Mouse (Mus musculus) intestine, postnatal 0 days (tissue): ENCODE measurements at regions not wholly inside any gene's neighbourhood (a gene's known extent, or its start where the extent isn't known, plus 50 kb on each side); places are given as distances from the start of the nearest gene placed in this dataset.

Experiments used
- ATAC-seq: fragments of 200-750 bp; cut with Nextera tagmentation; 2 replicates; pipeline ENCODE4 v1.8.0; 2017; ENCODE audit warnings: mild to moderate bottlenecking, moderate TSS enrichment, moderate library complexity
- H3K27ac ChIP-seq: fragments of 300-500 bp; sonication (generic); 2 replicates; pipeline ENCODE4 v1.5.1; 2014; ENCODE audit warnings: mild to moderate bottlenecking, low read depth, low read length, moderate library complexity
- H3K27me3 ChIP-seq: fragments of 300-500 bp; sonication (generic); replicated peaks from 2 replicates; pipeline ENCODE4 v1.6.1; 2014; ENCODE audit warnings: low read length, mixed read lengths; ENCODE audit not compliant: control insufficient read depth, insufficient read depth
- H3K36me3 ChIP-seq: fragments of 300-500 bp; sonication (generic); 2 replicates; pipeline ENCODE4 v1.6.1; 2014; ENCODE audit warnings: mild to moderate bottlenecking, moderate library complexity; ENCODE audit not compliant: control insufficient read depth, insufficient read depth
- H3K4me1 ChIP-seq: fragments of 300-500 bp; sonication (generic); replicated peaks from 2 replicates; pipeline ENCODE4 v1.6.1; 2014; ENCODE audit warnings: antibody characterized with exemption, low read length, mixed read lengths; ENCODE audit not compliant: control insufficient read depth, insufficient read depth
- H3K4me2 ChIP-seq: fragments of 300-500 bp; sonication (generic); replicated peaks from 2 replicates; pipeline ENCODE4 v1.6.1; 2014; ENCODE audit warnings: low read depth, mild to moderate bottlenecking, moderate library complexity
- H3K4me3 ChIP-seq: fragments of 300-500 bp; sonication (generic); 2 replicates; pipeline ENCODE4 v1.5.1; 2014; ENCODE audit warnings: low read depth, low read length
- H3K9ac ChIP-seq: fragments of 300-500 bp; sonication (generic); 2 replicates; pipeline ENCODE4 v1.6.1; 2014; ENCODE audit warnings: mild to moderate bottlenecking, low read depth, low read length
- H3K9me3 ChIP-seq: fragments of 300-500 bp; sonication (generic); 2 replicates; pipeline ENCODE4 v1.6.1; 2016; ENCODE audit warnings: mixed run types; ENCODE audit not compliant: control insufficient read depth
- CTCF ChIP-seq: sonication (generic); IDR thresholded peaks from 2 replicates; pipeline ENCODE4 v1.5.1; 2016; ENCODE audit warnings: low read depth, mild to moderate bottlenecking, control low read depth, antibody characterized with exemption, moderate library complexity
- WGBS: fragments of 180-500 bp; shearing (Covaris S2); extraction: QIAGEN DNeasy Blood & Tissue Kit; methylation state at CpG from one replicate; pipeline ENCODE4 v1.1.7; 2014; 5-methylcytosine and 5-hydroxymethylcytosine counted together

- no peak for TF ChIP-seq CTCF
- WGBS, result 35% methylated on average over 8 of the region's 8 CpGs
These were observed 53.0 kb upstream of the Irf2bp2 start for GRCm38 (mm10) chr8:126646604-126647311.

GRCm38 (mm10) chr8:126644179-126644578 lies 50.4 kb upstream of the Irf2bp2 start:
- Histone ChIP-seq H3K4me3 (no peak overlapping the region), H3K27ac (no peak overlapping the region), H3K4me1 (0 out of 2 replicates have a peak, but pooled peaks cover 4% of the 10 kb centered on the region), H3K4me2 (no peak overlapping the region), H3K9me3 (no peaks in the 10 kb centered on the region), H3K27me3 (no peaks in the 10 kb centered on the region), H3K9ac (no peak overlapping the region), H3K36me3 (no peaks in the 10 kb centered on the region)
- no peak for TF ChIP-seq CTCF
- ATAC-seq, result no peak
- WGBS, result 70% methylated on average over 5 of the region's 5 CpGs

More at GRCm38 (mm10) chr8:126646604-126647311, 53.0 kb upstream of the Irf2bp2 start:
- Histone ChIP-seq H3K4me3 (no peak overlapping the region), H3K9me3 (no peaks in the 10 kb centered on the region), H3K27ac (peak overlapping the region; percentile 21), H3K9ac (no peak overlapping the region), H3K36me3 (no peaks in the 10 kb centered on the region), H3K4me2 (no peak overlapping the region), H3K4me1 (0 out of 2 replicates have a peak, but pooled peaks cover 4% of the 10 kb centered on the region), H3K27me3 (no peaks in the 10 kb centered on the region)
- ATAC-seq, result no peak
